Mouse (Mus musculus) ovary, adult 18-20 months (tissue): ENCODE measurements around the gene Ulk4.

Experiments
- DNase-seq: peaks from one replicate; pipeline ENCODE4 v3.0.0; 2022; ENCODE audit warnings: low spot score, mixed read lengths

The Ulk4 gene

GRCm38 (mm10) chr9:121107643-121108042 is 169.4 kb downstream of the Ulk4 start:
- DNase-seq, result no peak

- no peak for DNase-seq
Measured at GRCm38 (mm10) chr9:121107101-121107500, 169.9 kb downstream of the Ulk4 start.

- no peak for DNase-seq
Measured at GRCm38 (mm10) chr9:121101516-121101915, 175.5 kb downstream of the Ulk4 start.

- DNase-seq, result no peak
Measured at GRCm38 (mm10) chr9:121099453-121099852, 177.5 kb downstream of the Ulk4 start.

GRCm38 (mm10) chr9:121093760-121094159 is 183.2 kb downstream of the Ulk4 start:
- no peak for DNase-seq

GRCm38 (mm10) chr9:121092568-121092967 is 184.4 kb downstream of the Ulk4 start:
- no peak for DNase-seq

- no peak for DNase-seq
Measured at GRCm38 (mm10) chr9:121091016-121091735, 185.8 kb downstream of the Ulk4 start.

GRCm38 (mm10) chr9:121087661-121088060 is 189.3 kb downstream of the Ulk4 start:
- no peak for DNase-seq

- DNase-seq, result no peak
Measured at GRCm38 (mm10) chr9:121084191-121084590, 192.8 kb downstream of the Ulk4 start.

- no peak for DNase-seq
Measured at GRCm38 (mm10) chr9:121080834-121081233, 196.2 kb downstream of the Ulk4 start.

GRCm38 (mm10) chr9:121080413-121080812 is 196.6 kb downstream of the Ulk4 start:
- no peak for DNase-seq

GRCm38 (mm10) chr9:121079388-121080088 is 197.5 kb downstream of the Ulk4 start:
- DNase-seq, result no peak

GRCm38 (mm10) chr9:121076291-121076690 is 200.7 kb downstream of the Ulk4 start:
- no peak for DNase-seq

- DNase-seq, result no peak
Measured at GRCm38 (mm10) chr9:121075246-121075645, 201.8 kb downstream of the Ulk4 start.

- no peak for DNase-seq
Measured at GRCm38 (mm10) chr9:121074726-121075125, 202.3 kb downstream of the Ulk4 start.

- no peak for DNase-seq
Measured at GRCm38 (mm10) chr9:121072127-121072757, 204.8 kb downstream of the Ulk4 start.

- no peak for DNase-seq
Measured at GRCm38 (mm10) chr9:121071461-121072126, 205.4 kb downstream of the Ulk4 start.

GRCm38 (mm10) chr9:121071050-121071449 is 205.9 kb downstream of the Ulk4 start:
- no peak for DNase-seq

- DNase-seq, result no peak
Measured at GRCm38 (mm10) chr9:121068115-121068514, 208.9 kb downstream of the Ulk4 start.

- DNase-seq, result no peak
Measured at GRCm38 (mm10) chr9:121067043-121067442, 210.0 kb downstream of the Ulk4 start.

GRCm38 (mm10) chr9:121065383-121065978 is 211.5 kb downstream of the Ulk4 start:
- DNase-seq, result no peak
